Mouse (Mus musculus) bone marrow macrophage, adult 2 months (primary cell): Measurements from ENCODE around the gene Tff2.

Experiments
- CTCF ChIP-seq: IDR thresholded peaks from 2 replicates; pipeline ENCODE4 v1.5.1; 2012; ENCODE audit warnings: low read depth, mild to moderate bottlenecking, low read length, moderate library complexity
- POLR2A ChIP-seq: IDR thresholded peaks from 2 replicates; pipeline ENCODE4 v1.6.1; 2012; ENCODE audit warnings: mild to moderate bottlenecking, low read depth, low read length, borderline replicate concordance

- no peak for TF ChIP-seq CTCF
- no peak for TF ChIP-seq POLR2A
Observed at GRCm38 (mm10) chr17:31129452-31129851, 14.6 kb downstream of the Tff2 start, which contains the start of gene Tff3.
